Mouse (Mus musculus) spleen, adult 2 months (tissue): Measurements from ENCODE around the gene Cobl.

ENCODE experiments used
- CTCF ChIP-seq: fragments of 200-500 bp; IDR thresholded peaks from 2 replicates; pipeline ENCODE4 v1.5.1; 2011; ENCODE audit warnings: mild to moderate bottlenecking, inconsistent platforms; ENCODE audit not compliant: insufficient read depth, insufficient read length, insufficient replicate concordance; ENCODE audit errors: extremely low read depth
- POLR2A ChIP-seq: fragments of 200-500 bp; IDR thresholded peaks from 2 replicates; pipeline ENCODE4 v1.6.1; 2011; ENCODE audit warnings: low read depth, low read length, inconsistent platforms

DNA sequence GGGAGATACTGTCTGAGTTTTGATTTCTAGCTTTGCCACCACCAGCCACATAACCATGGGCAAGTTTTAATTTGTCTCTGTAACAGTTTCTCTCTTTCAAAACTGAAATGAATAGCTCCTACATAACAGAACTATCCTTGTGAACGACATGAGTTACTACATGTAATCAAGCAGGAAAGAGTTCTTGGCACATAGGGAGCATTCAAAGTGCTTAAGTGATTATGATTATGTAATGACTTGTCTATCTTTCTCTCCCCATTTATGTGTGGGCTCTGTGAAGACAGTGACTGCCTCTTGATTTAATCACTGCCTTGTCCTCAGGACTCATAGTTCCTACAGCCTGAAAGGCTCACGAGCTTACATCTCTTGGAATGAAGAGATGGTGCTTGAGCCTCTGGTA lies 118.3 kb downstream of the Cobl start:
- TF ChIP-seq POLR2A (no peak), CTCF (no peak)
